Mouse (Mus musculus) mature B cell (primary cell): ENCODE data around the gene Zdhhc14.

Source experiments
- in situ Hi-C: fragments of 300-500 bp; cut with MboI; formaldehyde crosslinking; loops from 2 replicates; pipeline ENCODE4 v1.14.3; 2019

The Zdhhc14 gene

DNA sequence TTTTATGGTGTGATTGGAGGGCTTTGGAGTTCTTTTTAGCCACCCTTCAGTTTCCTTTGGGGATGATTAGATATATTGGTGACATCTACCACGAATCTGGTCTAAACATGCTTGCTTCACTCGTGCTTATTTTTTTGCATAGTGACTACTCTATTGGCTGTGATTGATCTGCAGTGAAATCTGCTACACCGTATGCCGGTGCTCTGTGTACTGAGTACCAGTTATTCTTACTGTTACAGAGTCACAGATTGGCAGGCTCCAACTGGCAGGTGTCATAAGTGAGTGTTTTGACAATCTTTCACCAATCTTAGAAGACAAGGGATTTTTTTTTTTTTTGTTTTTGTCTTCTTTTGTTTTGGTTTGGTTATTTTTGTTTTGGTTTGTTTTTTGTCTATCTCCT is 163.2 kb downstream of the Zdhhc14 start:
- in situ Hi-C loops, result no loop called here

DNA sequence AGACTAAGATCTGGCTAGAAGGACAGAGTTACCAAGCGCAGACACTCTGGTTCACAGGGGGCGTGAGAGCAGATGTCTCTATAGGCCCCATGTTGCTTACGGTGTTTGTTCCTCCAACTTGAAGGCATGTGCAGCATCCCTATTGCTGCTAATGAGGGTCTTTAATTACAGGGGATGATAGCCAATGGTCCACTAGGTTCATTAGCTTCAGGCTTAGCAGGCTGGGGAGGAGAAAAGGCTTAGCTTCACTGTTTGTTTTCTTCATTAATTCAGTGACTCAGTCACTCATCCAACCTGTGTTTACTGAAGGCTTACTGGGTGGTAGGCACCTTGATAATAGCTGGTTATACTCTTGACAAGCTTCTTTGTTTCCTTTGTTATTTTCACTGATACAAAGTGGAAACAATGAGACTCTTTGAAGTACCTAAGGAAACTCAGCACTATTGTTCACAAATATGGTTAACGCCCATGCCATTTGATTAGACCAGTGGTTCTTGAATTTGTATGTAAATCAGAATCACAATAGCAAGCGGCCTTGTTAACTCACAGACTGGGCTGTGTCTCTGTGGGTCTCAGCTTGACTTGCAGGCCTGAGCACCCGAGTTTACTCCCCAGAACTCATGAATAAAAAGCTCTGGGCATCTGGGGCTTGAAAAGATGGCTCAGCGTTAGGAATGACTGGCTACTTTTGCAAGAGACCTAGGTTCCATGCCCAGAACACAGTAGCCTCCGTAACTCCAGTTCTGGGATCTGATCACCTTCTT is 168.1 kb downstream of the Zdhhc14 start:
- in situ Hi-C loops, result no loop called here

DNA sequence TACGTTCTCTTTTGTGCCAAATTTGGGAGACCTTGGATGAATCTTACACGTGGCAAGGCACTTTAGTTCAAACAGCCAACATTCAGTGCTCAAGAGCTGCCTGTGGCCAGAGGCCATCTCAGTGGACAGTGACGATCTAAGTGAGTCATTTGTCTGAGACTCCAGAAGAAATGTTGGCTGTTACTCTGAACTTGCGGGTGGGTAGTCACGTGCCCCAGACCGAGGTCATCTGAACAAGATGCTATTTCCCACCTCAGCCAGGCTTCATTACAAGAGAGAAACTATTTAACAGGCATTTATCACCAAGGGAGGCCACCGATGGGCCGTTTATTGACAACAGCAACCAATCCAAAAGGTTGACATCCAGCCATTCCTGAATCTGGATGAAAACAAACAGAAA is 174.3 kb downstream of the Zdhhc14 start:
- in situ Hi-C loops, result no loop called here

DNA sequence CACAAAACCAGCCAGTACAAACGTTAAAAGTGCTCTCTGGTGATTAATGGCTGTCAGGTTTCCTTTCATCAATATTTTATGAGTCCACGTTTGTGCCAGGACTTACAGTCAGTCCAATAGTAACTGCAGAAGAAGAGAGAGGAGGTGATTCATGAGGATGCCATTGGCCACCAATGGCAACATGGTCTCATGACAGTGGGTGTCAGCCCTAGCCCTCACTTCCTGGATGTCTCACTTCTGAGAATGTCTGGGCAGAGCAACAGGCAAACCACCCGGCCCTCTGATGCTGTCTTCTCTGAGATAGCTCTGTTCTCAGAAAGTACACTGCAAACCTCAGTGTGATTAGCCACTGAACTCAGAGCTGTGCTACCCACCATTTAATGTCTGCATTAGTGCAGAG is 176.1 kb downstream of the Zdhhc14 start:
- in situ Hi-C loops, result no loop called here

DNA sequence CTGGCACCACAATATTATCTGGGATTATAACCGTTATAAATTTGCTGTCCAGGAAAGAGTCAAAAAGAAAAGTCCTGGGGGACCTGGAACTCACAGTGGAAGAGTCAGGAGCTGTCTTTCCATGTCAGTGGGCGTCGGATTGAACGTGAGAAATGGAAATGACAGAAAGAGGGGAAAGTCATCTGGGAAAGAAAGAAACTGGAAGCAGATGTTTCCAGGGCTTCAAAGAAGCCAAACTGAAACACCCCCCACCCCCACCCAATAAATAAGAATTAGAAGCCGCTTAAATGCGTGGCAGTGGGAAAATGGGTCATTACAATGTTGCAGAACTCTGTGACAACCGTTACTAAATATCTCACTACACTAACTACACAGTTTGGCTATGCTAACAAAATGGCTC is 176.6 kb downstream of the Zdhhc14 start:
- in situ Hi-C loops, result no loop called here

DNA sequence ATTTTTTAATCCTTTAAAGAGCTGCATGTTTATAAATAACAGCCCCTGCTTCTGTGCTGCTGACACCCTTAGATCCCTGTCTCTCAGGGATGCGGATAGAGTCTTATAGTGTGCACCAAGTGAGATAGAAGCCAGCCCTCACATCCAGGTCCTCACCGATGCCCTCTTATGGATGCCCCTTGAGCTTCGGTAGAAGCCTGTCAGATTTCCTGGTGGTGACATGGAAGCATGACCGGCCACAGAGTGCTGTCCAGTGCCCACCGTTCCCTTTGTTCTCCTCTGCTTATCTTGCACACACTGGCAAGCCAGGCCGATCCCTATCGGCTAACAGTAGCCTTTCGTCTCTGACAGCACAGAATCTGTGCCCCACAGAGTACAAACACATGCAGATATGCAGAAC is 183.6 kb downstream of the Zdhhc14 start:
- in situ Hi-C loops, result no loop called here

DNA sequence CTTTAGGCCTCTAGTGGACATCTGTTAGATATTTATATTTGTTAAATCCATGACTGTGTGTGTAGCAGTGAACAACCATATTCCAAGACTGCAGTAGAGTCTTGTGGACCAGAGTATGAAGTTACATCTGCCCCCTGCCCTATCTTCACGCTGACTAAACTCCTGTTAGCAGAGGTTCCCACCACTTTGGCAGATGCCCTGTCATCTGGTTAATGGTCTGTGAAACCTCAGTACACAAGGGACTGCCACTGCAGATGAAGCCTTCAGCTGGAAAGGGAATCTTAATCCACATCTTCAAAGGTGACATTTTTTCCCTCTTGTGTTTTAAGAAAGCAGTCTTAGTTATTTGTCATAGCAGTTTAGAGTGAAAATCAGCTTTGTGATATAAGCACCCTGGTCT is 187.0 kb downstream of the Zdhhc14 start:
- in situ Hi-C loops, result no loop called here

DNA sequence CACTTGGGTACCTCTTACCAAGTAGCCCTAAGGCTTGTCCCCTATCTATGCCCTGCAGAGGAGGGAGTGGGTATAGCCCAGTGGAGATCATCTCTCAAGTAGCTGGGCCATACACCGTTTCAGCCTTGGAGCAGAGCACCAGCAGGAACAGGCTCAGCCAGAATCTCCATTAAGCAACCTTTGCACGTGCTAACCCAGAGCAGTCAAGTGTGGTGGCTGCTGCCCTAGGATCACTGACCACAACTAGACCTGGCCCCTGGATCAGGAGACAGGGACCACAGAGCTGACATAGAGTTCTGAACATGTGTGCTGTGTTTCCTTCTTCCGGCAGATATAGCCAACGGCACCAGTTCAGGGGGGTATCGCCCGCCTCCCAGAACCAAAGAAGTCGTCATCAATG is 193.0 kb downstream of the Zdhhc14 start:
- in situ Hi-C loops, result no loop called here

DNA sequence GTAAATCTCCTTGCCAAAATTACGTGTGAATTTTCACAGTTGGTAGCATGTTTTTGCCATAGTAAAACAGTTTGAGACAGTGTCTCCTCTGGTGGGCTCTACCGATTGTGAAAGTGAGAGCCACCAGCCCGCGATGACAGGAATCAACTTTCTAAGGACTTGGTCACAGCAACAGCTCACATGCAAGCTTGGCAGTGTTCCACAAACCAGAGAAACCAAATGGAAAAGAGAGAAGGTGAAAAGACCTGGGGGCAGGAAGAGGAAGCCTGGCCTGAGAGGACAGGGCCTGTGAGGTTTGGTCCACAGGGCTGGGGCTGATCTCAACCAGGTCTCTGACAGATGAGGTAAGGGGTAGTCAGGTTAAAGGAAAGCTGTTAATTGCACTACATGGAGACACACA is 195.5 kb downstream of the Zdhhc14 start:
- in situ Hi-C loops, result no loop called here

DNA sequence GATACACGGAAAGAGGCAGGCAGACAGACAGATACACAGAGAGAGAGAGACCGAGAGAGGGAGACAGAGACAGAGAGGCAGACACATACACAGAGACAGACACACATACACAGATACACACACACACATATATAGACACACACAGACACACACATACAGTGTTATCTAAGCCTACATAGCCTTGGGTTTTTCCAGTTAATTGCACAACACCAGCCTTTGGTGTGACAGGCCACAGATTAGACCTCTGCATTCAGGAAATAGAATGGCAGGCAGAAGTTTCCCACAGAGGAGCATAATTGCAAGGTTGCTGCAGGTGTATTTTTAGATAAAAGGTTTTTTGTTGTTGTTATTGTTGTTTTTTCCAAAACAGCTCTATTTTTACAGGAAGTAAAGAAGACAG is 195.9 kb downstream of the Zdhhc14 start:
- in situ Hi-C loops, result no loop called here

DNA sequence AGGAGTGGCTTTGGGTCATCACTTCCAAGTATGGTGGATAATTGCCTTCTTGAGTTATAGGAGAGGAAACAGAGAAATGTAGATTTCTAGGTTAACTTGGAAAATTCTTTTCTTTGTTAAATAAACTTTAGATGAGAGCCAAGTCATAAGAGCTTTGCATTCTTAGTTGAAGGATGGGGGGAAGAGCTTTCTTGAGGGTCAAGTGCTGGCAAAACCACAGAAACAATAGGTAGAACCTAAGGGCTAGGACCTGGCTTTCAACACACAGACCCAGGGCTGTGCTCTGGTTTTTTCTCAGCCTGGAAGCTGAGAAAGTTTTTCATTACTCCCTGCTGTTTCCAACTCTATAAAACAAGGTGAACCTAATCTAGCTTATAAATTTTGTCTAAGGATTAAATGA is 196.3 kb downstream of the Zdhhc14 start:
- in situ Hi-C loops, result no loop called here

DNA sequence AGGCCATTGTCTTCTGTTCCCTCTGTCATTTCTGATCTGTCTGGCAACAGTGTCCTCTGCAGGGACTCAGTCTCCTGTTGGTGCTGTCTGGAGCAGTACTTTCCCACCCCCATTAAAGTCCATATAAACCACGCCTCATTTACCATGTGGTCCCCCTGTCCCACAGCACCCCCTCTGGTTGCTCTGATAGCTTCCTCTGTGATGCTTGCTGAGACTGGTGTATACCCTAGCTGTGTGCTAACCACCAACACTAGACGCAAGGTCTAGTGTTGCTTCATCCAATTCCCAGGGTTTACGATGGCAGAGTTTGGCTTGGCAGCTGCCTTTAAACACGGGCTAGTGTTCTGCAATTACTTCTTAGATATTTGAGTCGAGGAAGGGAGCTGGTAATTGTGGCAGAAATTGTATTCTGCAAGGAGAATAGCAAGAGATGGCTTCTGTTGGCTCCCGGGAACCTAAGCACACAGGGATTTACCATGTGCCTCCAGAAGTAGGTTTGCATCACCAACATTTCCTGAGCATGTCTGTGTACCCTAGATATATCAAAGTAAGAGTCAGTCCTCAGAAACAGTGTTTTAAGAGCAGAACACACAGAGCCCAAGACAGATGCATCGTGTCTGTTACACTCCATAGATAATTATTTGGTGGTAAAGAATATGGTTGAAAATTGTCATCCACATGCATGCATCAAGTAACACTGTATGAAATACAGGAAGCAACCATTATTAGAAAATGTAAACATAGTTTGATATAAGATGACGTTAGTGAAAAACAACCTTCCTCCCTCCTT is 198.6 kb downstream of the Zdhhc14 start:
- in situ Hi-C loops, result no loop called here

DNA sequence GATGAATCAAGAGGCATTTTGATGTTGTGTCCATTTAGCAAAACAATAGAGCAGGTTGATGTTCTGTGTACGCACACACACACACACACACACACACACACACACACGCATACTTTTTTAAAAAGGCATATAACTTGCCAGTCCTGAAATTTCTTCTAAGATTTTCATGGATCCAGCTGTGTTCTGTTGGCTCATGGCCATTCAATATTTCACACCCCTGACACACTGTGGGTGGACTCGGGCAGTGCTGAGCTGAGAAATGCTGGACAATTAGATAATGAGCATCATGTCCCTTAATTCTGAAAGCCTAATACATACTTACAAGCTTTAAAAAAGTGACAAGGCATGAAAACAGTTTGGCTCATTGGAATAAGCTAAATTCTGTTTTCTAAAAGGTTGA is 200.3 kb downstream of the Zdhhc14 start:
- in situ Hi-C loops, result no loop called here

DNA sequence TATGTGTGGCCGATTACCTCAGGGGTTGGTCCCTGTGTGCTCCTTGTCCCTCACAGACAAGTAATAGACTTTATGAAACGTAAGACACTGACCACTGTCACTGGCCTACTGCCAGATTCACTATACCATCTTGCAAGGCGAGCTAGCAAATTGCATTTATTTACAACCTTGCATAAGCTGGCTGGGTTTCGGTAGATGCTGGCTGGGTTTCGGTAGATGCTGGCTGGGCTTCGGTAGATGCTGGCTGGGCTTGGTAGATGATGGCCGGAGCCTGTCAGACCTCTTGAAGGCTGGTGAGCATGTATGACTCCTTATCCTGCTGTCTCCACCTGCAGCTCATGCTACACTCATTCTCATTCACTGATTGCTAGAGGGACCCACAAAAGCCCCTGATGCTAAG is 200.9 kb downstream of the Zdhhc14 start:
- in situ Hi-C loops, result no loop called here

DNA sequence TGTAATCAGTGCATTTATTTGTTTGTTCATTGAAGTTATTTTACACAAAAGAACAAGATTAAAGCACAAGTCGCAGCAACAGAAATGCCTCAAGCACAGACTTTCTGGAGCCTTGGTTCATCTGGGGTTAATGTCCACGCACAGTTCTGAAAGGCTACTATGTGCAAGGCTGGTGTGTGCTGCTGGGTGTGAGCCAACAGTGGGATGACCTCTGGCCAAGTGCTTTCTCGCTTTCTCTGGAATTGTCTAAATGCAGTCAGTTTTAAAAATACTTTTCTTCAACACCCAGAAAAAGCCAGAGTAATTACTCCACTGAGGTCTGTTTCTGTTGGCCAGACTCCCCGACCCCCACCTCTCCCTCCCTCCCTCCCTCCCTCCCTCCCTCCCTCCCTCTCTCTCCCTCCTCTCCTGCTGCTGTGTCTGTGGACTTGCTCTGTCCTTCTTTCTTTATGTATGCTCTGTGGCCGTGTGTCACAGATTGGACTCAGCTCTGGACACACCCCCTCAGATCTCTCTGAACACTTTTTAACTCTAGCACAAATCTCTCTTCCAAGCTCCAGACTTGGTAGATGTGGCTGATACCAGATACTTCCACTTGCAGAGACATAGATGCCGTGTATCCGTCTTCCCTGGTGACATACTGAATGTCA is 206.2 kb downstream of the Zdhhc14 start:
- in situ Hi-C loops, result no loop called here

DNA sequence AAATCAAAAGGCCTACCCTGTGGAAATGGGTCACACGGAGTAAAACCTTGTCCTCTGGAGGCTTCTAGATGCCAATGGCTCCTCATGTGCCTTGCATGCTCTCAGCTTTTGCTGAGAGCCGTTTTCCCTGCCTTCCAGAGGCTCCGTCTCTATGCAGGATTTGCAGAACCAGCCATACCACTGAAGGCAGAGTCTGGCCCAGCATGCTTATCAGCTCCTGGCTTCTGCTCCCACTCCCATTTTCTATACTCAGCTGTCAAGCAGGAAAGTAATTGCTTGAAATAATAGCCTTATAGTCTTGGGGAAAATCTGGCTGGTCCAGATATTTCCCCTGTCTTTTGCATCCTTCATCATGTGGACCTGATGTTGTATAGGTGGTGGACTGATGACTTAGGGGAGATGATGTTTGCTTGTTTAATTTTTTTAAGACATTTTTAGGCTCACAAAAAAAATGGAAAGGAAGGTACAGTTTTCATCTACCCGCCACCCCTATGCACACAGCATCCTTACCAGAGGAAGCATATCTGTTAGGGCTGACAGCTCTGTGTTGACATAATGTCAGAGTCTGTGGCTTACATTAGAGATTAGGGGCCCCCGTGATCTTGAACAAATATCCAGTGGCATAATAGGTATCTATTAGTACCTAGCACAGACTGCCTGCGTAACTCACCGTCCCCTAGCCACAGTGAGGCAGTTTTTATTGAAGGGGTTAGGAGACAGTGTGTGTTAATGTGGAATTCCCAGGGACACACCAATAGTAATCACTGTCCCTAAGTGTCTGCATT is 218.2 kb downstream of the Zdhhc14 start:
- in situ Hi-C loops, result no loop called here

DNA sequence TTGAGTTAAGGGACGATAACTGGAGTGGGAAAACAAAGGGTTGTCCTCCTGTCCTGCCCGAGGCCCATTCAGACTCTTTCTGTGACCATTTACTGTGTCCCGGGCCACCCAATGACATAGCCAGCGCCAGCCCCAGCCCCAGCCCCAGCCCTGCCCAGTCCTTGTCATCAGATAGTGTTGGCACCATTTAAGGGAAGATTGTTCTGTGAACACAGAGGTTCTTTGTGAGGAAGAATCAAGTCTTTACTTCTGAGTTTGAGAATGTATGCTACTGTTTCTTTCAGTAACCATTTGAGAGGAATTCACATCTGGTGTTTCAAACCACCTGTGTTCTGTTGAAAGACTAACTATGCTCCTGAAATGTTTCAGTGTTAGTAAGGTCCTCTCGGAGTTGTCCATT is 219.5 kb downstream of the Zdhhc14 start:
- in situ Hi-C loops, result no loop called here

DNA sequence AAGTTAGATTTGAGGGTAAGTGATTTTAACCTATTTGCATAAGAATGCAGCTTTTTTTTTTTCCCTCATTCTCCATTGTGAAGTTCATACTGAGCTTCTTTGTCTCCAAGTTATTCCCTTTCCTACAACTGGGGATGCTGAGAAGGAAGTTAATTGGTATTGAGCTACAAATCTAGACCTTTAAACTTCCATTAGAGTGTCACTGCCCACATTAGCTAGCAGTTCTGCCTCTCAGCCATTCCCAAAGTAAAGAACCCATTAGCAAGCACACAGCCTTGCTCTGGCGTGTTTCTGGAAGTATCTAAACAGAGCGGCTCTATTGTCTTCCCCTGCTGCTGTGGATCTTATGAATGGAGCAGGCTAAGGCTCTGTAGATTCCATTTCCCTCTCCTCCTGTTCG is 220.8 kb downstream of the Zdhhc14 start:
- in situ Hi-C loops, result no loop called here

DNA sequence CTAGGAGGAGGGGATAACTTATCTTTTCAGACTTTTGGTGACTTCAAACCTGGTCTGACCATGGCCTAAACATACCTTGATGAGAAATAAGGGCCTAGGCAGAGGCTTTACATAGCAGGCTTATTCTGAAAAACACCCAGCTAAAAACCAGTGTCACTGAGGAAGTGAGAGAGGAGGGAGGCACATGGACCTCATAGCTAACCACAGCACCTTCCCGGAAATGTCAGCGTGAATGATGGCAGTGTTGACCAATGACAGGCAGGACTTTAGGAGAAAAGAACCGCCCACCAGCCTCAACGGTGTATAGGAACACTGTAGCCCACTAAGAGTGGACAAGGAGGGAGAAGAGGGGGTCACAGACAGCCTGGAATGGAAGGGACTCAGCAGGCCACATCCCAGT is 224.6 kb downstream of the Zdhhc14 start:
- in situ Hi-C loops, result no loop called here

DNA sequence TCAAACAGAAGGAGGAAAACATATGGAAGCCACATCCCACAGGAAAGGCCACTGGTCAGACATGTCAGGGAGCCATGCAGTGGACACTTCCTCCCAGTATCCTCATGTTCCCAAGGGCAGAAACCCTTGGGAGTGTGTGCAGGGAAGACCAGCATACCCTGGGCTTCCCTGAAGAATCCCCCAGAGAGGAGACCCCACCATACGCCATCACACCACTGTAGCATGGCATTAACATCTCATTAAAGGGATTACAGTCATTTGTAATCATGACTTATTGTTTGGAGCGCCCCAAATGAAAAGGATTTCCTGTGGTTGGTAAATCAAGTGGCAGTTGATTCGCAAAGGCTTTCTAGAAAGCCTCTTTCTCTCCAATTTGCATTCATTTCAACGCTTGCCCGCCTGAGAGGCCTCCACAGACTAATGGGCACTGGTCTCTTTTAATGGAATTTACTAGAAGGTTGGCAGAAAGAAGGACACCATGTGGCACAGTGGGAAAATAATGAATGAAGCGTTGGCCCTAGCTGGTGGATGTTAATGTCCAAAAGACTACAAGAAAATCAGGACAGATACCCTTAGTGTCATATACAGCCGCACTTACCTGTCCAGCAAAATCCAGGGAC is 226.5 kb downstream of the Zdhhc14 start:
- in situ Hi-C loops, result no loop called here

DNA sequence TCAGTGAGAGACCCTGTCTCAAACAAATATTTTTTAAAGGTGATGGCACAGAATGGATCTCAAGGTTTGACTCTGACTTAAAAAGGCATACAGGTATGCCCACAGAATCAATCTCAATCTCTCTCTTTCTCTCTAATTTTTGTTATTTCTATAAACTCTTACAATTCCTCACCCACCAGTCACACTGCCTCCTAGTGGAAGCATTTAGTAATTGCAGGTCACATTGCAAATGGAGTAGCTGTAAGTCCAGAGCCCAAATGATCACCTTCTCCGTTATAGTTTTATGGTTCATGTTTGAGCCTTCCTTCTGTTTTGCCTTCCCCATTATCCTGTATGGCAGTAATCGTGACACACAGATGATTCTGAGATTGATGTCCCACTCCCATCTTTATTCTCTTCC is 230.4 kb downstream of the Zdhhc14 start:
- in situ Hi-C loops, result no loop called here
